Mouse (Mus musculus): ENCODE data around the gene Mtmr4. TPM values are rescaled to one million over a fixed set of nuclear protein-coding genes. Genes with fewer than 3 reads are reported as not detected.

The Mtmr4 gene
- polyA plus RNA-seq, 1 experiment: 4.6 TPM

DNA sequence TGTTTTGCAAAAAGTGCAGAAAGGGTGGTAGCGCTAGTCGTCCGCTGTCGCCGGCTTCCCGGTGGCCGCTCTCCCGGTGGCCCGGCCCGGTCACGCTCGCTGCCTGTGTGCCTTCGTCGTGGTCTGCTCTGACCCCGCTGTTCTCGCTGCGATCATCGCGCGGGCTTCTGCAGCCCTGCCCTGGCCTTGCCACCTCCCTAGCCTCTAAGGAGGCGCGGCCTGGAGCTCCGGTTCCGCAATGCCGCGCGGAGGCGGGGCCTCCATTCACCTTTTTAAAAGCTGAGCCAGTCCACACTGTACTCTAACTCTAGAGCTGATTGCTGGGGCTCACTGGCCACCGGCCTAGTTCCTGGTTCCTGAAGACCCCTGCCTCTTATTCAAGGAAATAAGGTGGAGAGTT lies 47.2 kb downstream of the Mtmr4 start:
- TF ChIP-seq FLI1 (IDR thresholded peaks at IDR 0.05; ENCODE audit: low read length): no peak
- no peak for TF ChIP-seq GATA1 (IDR thresholded peaks at IDR 0.05; ENCODE audit: borderline replicate concordance, low read length)
- no peaks in the 10 kb centered on the region for H3K36me3 ChIP-seq (replicated peaks; ENCODE audit: low read length)
- no peaks in the 10 kb centered on the region for H3K27me3 ChIP-seq (replicated peaks)
- peak overlapping the region; percentile 92 for H3K4me3 ChIP-seq (replicated peaks)
- H3K4me1 ChIP-seq: peaks cover 11% of the 10 kb centered on the region
- no peaks in the 10 kb centered on the region for H3K9me3 ChIP-seq

GRCm38 (mm10) chr11:87642865-87643264 lies 50.9 kb downstream of the Mtmr4 start:
- TF ChIP-seq GATA1 (IDR thresholded peaks at IDR 0.05; ENCODE audit: borderline replicate concordance, low read length) (no peak), FLI1 (IDR thresholded peaks at IDR 0.05; ENCODE audit: low read length) (no peak)
- H3K9me3 ChIP-seq: no peaks in the 10 kb centered on the region
- no peak overlapping the region for H3K4me3 ChIP-seq (replicated peaks)
- H3K4me1 ChIP-seq: peaks cover 11% of the 10 kb centered on the region
- H3K27me3 ChIP-seq (replicated peaks): peaks cover 1% of the 10 kb centered on the region
- no peaks in the 10 kb centered on the region for H3K36me3 ChIP-seq (replicated peaks; ENCODE audit: low read length)

GRCm38 (mm10) chr11:87654693-87655092 lies 62.7 kb downstream of the Mtmr4 start:
- no peak for TF ChIP-seq FLI1 (IDR thresholded peaks at IDR 0.05; ENCODE audit: low read length)
- no peaks in the 10 kb centered on the region for H3K36me3 ChIP-seq (replicated peaks; ENCODE audit: low read length)
- H3K27me3 ChIP-seq (replicated peaks): peaks cover 14% of the 10 kb centered on the region
- no peaks in the 10 kb centered on the region for H3K9me3 ChIP-seq
- H3K4me1 ChIP-seq: peaks cover 6% of the 10 kb centered on the region
- no peak overlapping the region for H3K4me3 ChIP-seq (replicated peaks)

DNA sequence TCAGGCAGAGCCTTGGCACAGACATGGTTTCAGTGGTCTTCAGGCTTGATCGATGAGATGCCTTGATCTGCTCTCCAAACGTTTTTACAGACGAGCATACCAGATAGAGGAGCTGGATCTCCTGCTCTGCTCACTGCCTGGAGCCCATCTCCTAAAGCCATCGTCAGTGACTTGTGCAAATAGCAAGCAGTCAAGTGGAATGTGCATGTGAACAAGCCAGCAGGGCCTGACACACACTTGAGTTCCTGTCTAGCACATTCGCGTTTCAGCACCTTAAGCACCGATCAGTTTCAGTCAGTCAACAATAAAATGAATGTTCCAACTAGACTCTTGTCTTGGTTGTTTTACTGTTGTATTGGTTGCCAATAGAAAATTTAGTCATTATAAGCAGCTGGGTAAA lies 67.3 kb downstream of the Mtmr4 start:
- no peaks in the 10 kb centered on the region for H3K9me3 ChIP-seq
- no peak overlapping the region for H3K4me3 ChIP-seq (replicated peaks)
- TF ChIP-seq FLI1 (IDR thresholded peaks at IDR 0.05; ENCODE audit: low read length) (no peak), GATA1 (IDR thresholded peaks at IDR 0.05; ENCODE audit: borderline replicate concordance, low read length) (no peak)
- no peaks in the 10 kb centered on the region for H3K36me3 ChIP-seq (replicated peaks; ENCODE audit: low read length)
- peaks cover 27% of the 10 kb centered on the region for H3K27me3 ChIP-seq (replicated peaks)
- peaks cover 11% of the 10 kb centered on the region for H3K4me1 ChIP-seq

DNA sequence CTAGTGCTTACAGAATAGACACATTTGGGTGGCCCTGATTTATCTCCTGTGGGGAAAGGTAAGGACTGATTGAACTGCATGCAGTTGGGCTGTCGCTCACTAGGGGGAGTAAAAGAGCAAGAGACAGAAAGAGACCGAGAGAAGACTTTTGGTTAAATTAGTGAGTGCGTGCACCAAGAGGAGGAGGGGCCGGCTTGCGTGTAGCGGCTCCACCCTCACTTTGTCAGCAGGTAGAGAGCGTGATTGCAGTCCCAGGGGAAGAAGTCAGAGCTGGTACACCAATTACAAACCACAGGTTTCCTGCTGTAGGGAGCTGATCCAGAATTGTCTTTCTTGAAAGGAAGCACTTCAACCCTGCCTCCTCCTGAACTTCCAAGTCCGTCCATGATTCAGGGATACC lies 70.4 kb downstream of the Mtmr4 start, which contains the start of gene Rnf43:
Gene Rnf43 (plus strand): TSS at position 316 of the 400 bp plus-strand sequence.
- TF ChIP-seq GATA1 (IDR thresholded peaks at IDR 0.05; ENCODE audit: borderline replicate concordance, low read length): no peak

GRCm38 (mm10) chr11:87662822-87663221 lies 70.9 kb downstream of the Mtmr4 start:
- TF ChIP-seq FLI1 (IDR thresholded peaks at IDR 0.05; ENCODE audit: low read length): no peak
- no peak for TF ChIP-seq GATA1 (IDR thresholded peaks at IDR 0.05; ENCODE audit: borderline replicate concordance, low read length)
- H3K4me1 ChIP-seq: peaks cover 12% of the 10 kb centered on the region
- H3K27me3 ChIP-seq (replicated peaks): peaks cover 32% of the 10 kb centered on the region
- no peaks in the 10 kb centered on the region for H3K36me3 ChIP-seq (replicated peaks; ENCODE audit: low read length)
- no peaks in the 10 kb centered on the region for H3K9me3 ChIP-seq
- H3K4me3 ChIP-seq (replicated peaks): peak overlapping the region; percentile 91

More for the DNA sequence above, 70.4 kb downstream of the Mtmr4 start, which contains the start of gene Rnf43:
- Histone ChIP-seq H3K9me3 (no peaks in the 10 kb centered on the region), H3K4me3 (replicated peaks) (peak within 1 kb of the TSS; percentile 91), H3K36me3 (replicated peaks; ENCODE audit: low read length) (no peaks in the 10 kb centered on the region), H3K27me3 (replicated peaks) (peaks cover 32% of the 10 kb centered on the region), H3K4me1 (peaks cover 12% of the 10 kb centered on the region)

GRCm38 (mm10) chr11:87663948-87664347 lies 72.0 kb downstream of the Mtmr4 start:
- H3K4me1 ChIP-seq: peaks cover 12% of the 10 kb centered on the region
- TF ChIP-seq FLI1 (IDR thresholded peaks at IDR 0.05; ENCODE audit: low read length) (no peak), GATA1 (IDR thresholded peaks at IDR 0.05; ENCODE audit: borderline replicate concordance, low read length) (no peak)

GRCm38 (mm10) chr11:87664521-87664920 lies 72.6 kb downstream of the Mtmr4 start:
- Histone ChIP-seq H3K4me3 (replicated peaks) (peak overlapping the region; percentile 73), H3K36me3 (replicated peaks; ENCODE audit: low read length) (no peaks in the 10 kb centered on the region), H3K27me3 (replicated peaks) (peaks cover 24% of the 10 kb centered on the region), H3K9me3 (no peaks in the 10 kb centered on the region), H3K4me1 (peaks cover 12% of the 10 kb centered on the region)
- TF ChIP-seq GATA1 (IDR thresholded peaks at IDR 0.05; ENCODE audit: borderline replicate concordance, low read length) (no peak), FLI1 (IDR thresholded peaks at IDR 0.05; ENCODE audit: low read length) (no peak)

More at GRCm38 (mm10) chr11:87663948-87664347, 72.0 kb downstream of the Mtmr4 start:
- Histone ChIP-seq H3K9me3 (no peaks in the 10 kb centered on the region), H3K27me3 (replicated peaks) (peaks cover 28% of the 10 kb centered on the region), H3K36me3 (replicated peaks; ENCODE audit: low read length) (no peaks in the 10 kb centered on the region), H3K4me3 (replicated peaks) (no peak overlapping the region)

GRCm38 (mm10) chr11:87665224-87665623 lies 73.3 kb downstream of the Mtmr4 start:
- no peak overlapping the region for H3K4me3 ChIP-seq (replicated peaks)
- TF ChIP-seq GATA1 (IDR thresholded peaks at IDR 0.05; ENCODE audit: borderline replicate concordance, low read length) (no peak), FLI1 (IDR thresholded peaks at IDR 0.05; ENCODE audit: low read length) (no peak)
- peaks cover 12% of the 10 kb centered on the region for H3K4me1 ChIP-seq
- peaks cover 20% of the 10 kb centered on the region for H3K27me3 ChIP-seq (replicated peaks)
- no peaks in the 10 kb centered on the region for H3K9me3 ChIP-seq
- H3K36me3 ChIP-seq (replicated peaks; ENCODE audit: low read length): no peaks in the 10 kb centered on the region

GRCm38 (mm10) chr11:87665658-87666057 lies 73.7 kb downstream of the Mtmr4 start:
- Histone ChIP-seq H3K4me1 (peaks cover 12% of the 10 kb centered on the region), H3K27me3 (replicated peaks) (peaks cover 18% of the 10 kb centered on the region), H3K36me3 (replicated peaks; ENCODE audit: low read length) (no peaks in the 10 kb centered on the region), H3K4me3 (replicated peaks) (no peak overlapping the region), H3K9me3 (no peaks in the 10 kb centered on the region)
- no peak for TF ChIP-seq FLI1 (IDR thresholded peaks at IDR 0.05; ENCODE audit: low read length)

Other genes starting within 250 kb of the Mtmr4 start
- gene Ppm1e, start 233.1 kb upstream of the Mtmr4 start, polyA plus RNA-seq (2012; ENCODE audit: insufficient read depth, low replicate concordance): 0.32 TPM in 1 of 2 replicates, not detected in the other
- 0.22 TPM in 1 of 2 replicates, not detected in the other for gene Rad51c, start 187.2 kb upstream of the Mtmr4 start, polyA plus RNA-seq (2012; ENCODE audit: insufficient read depth, low replicate concordance)
- gene Tex14, start 187.1 kb upstream of the Mtmr4 start, polyA plus RNA-seq (2012; ENCODE audit: insufficient read depth, low replicate concordance): not detected in 2 replicates
- not detected in 2 replicates for gene Gm11492, start 25.5 kb upstream of the Mtmr4 start, polyA plus RNA-seq (2012; ENCODE audit: insufficient read depth, low replicate concordance)
- not detected in 2 replicates for gene Sept4, start 23.3 kb upstream of the Mtmr4 start, polyA plus RNA-seq (2012; ENCODE audit: insufficient read depth, low replicate concordance)
- not detected in 2 replicates for gene Hsf5, start 25.0 kb downstream of the Mtmr4 start, polyA plus RNA-seq (2012; ENCODE audit: insufficient read depth, low replicate concordance)
- gene Rnf43, start 70.6 kb downstream of the Mtmr4 start, polyA plus RNA-seq (2012; ENCODE audit: insufficient read depth, low replicate concordance): 1.0 and 2.7 TPM in 2 replicates
- gene Supt4a, start 145.4 kb downstream of the Mtmr4 start, polyA plus RNA-seq (2012; ENCODE audit: insufficient read depth, low replicate concordance): 5.6 and 15.5 TPM in 2 replicates
- 12.9 and 13.9 TPM in 2 replicates for gene Tspoap1, start 168.4 kb downstream of the Mtmr4 start, polyA plus RNA-seq (2012; ENCODE audit: insufficient read depth, low replicate concordance)
- gene Mpo, start 201.4 kb downstream of the Mtmr4 start, polyA plus RNA-seq (2012; ENCODE audit: insufficient read depth, low replicate concordance): 30.8 and 297 TPM in 2 replicates
- not detected in 2 replicates for gene Lpo, start 236.1 kb downstream of the Mtmr4 start, polyA plus RNA-seq (2012; ENCODE audit: insufficient read depth, low replicate concordance)

Data from megakaryocyte, embryonic 14.5 days (primary cell).